Mouse (Mus musculus): ENCODE measurements around the gene Gm43552.

The Gm43552 gene

GRCm38 (mm10) chr5:65394425-65394824 is 98.2 kb downstream of the Gm43552 start:
- peaks cover 16% of the 10 kb centered on the region for H3K36me3 ChIP-seq (ENCODE audit: control insufficient read depth, insufficient read depth, low read length, poor library complexity, severe bottlenecking)
- DNase-seq (ENCODE audit: low read depth, low spot score), result peak; percentile 21

GRCm38 (mm10) chr5:65391753-65392152 is 100.9 kb downstream of the Gm43552 start:
- peak; percentile 32 for DNase-seq (ENCODE audit: low read depth, low spot score)
- H3K27me3 ChIP-seq (ENCODE audit: control insufficient read depth, insufficient read depth, low read length, poor library complexity, severe bottlenecking), result no peaks in the 10 kb centered on the region

More at GRCm38 (mm10) chr5:65394425-65394824, 98.2 kb downstream of the Gm43552 start:
- no peaks in the 10 kb centered on the region for H3K27me3 ChIP-seq (ENCODE audit: control insufficient read depth, insufficient read depth, low read length, poor library complexity, severe bottlenecking)

GRCm38 (mm10) chr5:65390648-65391644 is 101.7 kb downstream of the Gm43552 start, which contains the start of the genes Rpl9 and Lias:
Gene Rpl9, minus strand, starts transcription at chr5:65391444.
Gene Lias, plus strand, starts transcription at chr5:65391497.
- peak; percentile 99 for DNase-seq (ENCODE audit: low read depth, low spot score)
- Histone ChIP-seq H3K27me3 (ENCODE audit: control insufficient read depth, insufficient read depth, low read length, poor library complexity, severe bottlenecking) (no peaks in the 10 kb centered on the region), H3K36me3 (ENCODE audit: control insufficient read depth, insufficient read depth, low read length, poor library complexity, severe bottlenecking) (peaks cover 14% of the 10 kb centered on the region)

More at GRCm38 (mm10) chr5:65391753-65392152, 100.9 kb downstream of the Gm43552 start:
- H3K36me3 ChIP-seq (ENCODE audit: control insufficient read depth, insufficient read depth, low read length, poor library complexity, severe bottlenecking), result peaks cover 18% of the 10 kb centered on the region

- peaks cover 10% of the 10 kb centered on the region for H3K36me3 ChIP-seq (ENCODE audit: control insufficient read depth, insufficient read depth, low read length, poor library complexity, severe bottlenecking)
- no peaks in the 10 kb centered on the region for H3K27me3 ChIP-seq (ENCODE audit: control insufficient read depth, insufficient read depth, low read length, poor library complexity, severe bottlenecking)
- no peak for DNase-seq (ENCODE audit: low read depth, low spot score)
Observed at GRCm38 (mm10) chr5:65387008-65387867, 105.4 kb downstream of the Gm43552 start.

- Histone ChIP-seq H3K27me3 (ENCODE audit: control insufficient read depth, insufficient read depth, low read length, poor library complexity, severe bottlenecking) (no peaks in the 10 kb centered on the region), H3K36me3 (ENCODE audit: control insufficient read depth, insufficient read depth, low read length, poor library complexity, severe bottlenecking) (peaks cover 10% of the 10 kb centered on the region)
- no peak for DNase-seq (ENCODE audit: low read depth, low spot score)
Observed at GRCm38 (mm10) chr5:65385704-65386103, 106.9 kb downstream of the Gm43552 start.

All from splenic B cell, adult 2 months (primary cell).